Mouse (Mus musculus) heart, embryonic 16.5 days (tissue): ENCODE results near the gene Parp2. TPM values are rescaled to one million over a fixed set of nuclear protein-coding genes. Genes with fewer than 3 reads are reported as not detected.

Source experiments
- ATAC-seq: fragments of 200-750 bp; cut with Nextera tagmentation; replicated peaks from 2 replicates; pipeline ENCODE4 v1.8.0; 2017; ENCODE audit warnings: moderate number of reproducible peaks; ENCODE audit not compliant: insufficient read depth, low FRiP score; ENCODE audit errors: extremely low read depth
- H3K27ac ChIP-seq: fragments of 300-500 bp; sonication (generic); 2 replicates; pipeline ENCODE4 v1.5.1; 2014; ENCODE audit warnings: mild to moderate bottlenecking, low read length, control low read depth, moderate library complexity
- H3K27me3 ChIP-seq: fragments of 300-500 bp; sonication (generic); 2 replicates; pipeline ENCODE4 v1.6.1; 2014; ENCODE audit warnings: low read length, mixed read lengths; ENCODE audit not compliant: control insufficient read depth, insufficient read depth
- H3K36me3 ChIP-seq: fragments of 300-500 bp; sonication (generic); 2 replicates; pipeline ENCODE4 v1.6.1; 2014; ENCODE audit not compliant: control insufficient read depth, insufficient read depth
- H3K4me1 ChIP-seq: fragments of 300-500 bp; sonication (generic); 2 replicates; pipeline ENCODE4 v1.6.1; 2014; ENCODE audit warnings: low read length, mixed read lengths; ENCODE audit not compliant: control insufficient read depth, insufficient read depth
- H3K4me2 ChIP-seq: fragments of 300-500 bp; sonication (generic); 2 replicates; pipeline ENCODE4 v1.6.1; 2014; ENCODE audit warnings: low read depth, mild to moderate bottlenecking, control low read depth, low read length
- H3K4me3 ChIP-seq: fragments of 300-500 bp; sonication (generic); 2 replicates; pipeline ENCODE4 v1.5.1; 2014; ENCODE audit warnings: mild to moderate bottlenecking, control low read depth, low read length
- H3K9ac ChIP-seq: fragments of 300-500 bp; sonication (generic); 2 replicates; pipeline ENCODE4 v1.6.1; 2014; ENCODE audit warnings: low read length, control low read depth
- H3K9me3 ChIP-seq: fragments of 300-500 bp; sonication (generic); replicated peaks from 2 replicates; pipeline ENCODE4 v1.6.1; 2016; ENCODE audit warnings: low read length; ENCODE audit not compliant: control insufficient read depth
- WGBS: fragments of 180-500 bp; shearing (Covaris S2); extraction: QIAGEN DNeasy Blood & Tissue Kit; methylation state at CpG from one replicate; pipeline ENCODE4 v1.1.7; 2014; 5-methylcytosine and 5-hydroxymethylcytosine counted together
- polyA plus RNA-seq: library from polyadenylated mRNA; unstranded; fragments of >200 nt; fragmentation: Nextera tagmentation; extraction: Ambion mirVana; gene quantifications from 2 replicates; pipeline ENCODE4 v1.2.1, GENCODE M21; 2015

Parp2 gene
- polyA plus RNA-seq, 1 experiment from 2014 or later = 40.4 TPM

- WGBS = 83% methylated on average over 2 of the region's 2 CpGs
Measured at GRCm38 (mm10) chr14:50813060-50813459, 5.4 kb downstream of the Parp2 start.

GRCm38 (mm10) chr14:50823240-50823639 lies 15.6 kb downstream of the Parp2 start:
- no peak overlapping the region for H3K4me2 ChIP-seq
- H3K36me3 ChIP-seq = peaks cover 37% of the 10 kb centered on the region
- no peaks in the 10 kb centered on the region for H3K4me1 ChIP-seq
- H3K9me3 ChIP-seq = no peaks in the 10 kb centered on the region
- H3K27me3 ChIP-seq = no peaks in the 10 kb centered on the region
- H3K4me3 ChIP-seq = no peak overlapping the region
- 78% methylated on average over 2 of the region's 2 CpGs for WGBS
- no peak overlapping the region for H3K27ac ChIP-seq
- no peak for ATAC-seq
- H3K9ac ChIP-seq = no peak overlapping the region

More at GRCm38 (mm10) chr14:50813060-50813459, 5.4 kb downstream of the Parp2 start:
- Histone ChIP-seq H3K4me1 (peaks cover 3% of the 10 kb centered on the region), H3K4me2 (no peak overlapping the region), H3K9ac (no peak overlapping the region), H3K4me3 (no peak overlapping the region), H3K36me3 (peaks cover 44% of the 10 kb centered on the region), H3K27me3 (no peaks in the 10 kb centered on the region), H3K9me3 (no peaks in the 10 kb centered on the region), H3K27ac (no peak overlapping the region)
- no peak for ATAC-seq

GRCm38 (mm10) chr14:50824219-50824618 lies 16.6 kb downstream of the Parp2 start:
- H3K36me3 ChIP-seq = peaks cover 33% of the 10 kb centered on the region
- ATAC-seq = no peak

DNA sequence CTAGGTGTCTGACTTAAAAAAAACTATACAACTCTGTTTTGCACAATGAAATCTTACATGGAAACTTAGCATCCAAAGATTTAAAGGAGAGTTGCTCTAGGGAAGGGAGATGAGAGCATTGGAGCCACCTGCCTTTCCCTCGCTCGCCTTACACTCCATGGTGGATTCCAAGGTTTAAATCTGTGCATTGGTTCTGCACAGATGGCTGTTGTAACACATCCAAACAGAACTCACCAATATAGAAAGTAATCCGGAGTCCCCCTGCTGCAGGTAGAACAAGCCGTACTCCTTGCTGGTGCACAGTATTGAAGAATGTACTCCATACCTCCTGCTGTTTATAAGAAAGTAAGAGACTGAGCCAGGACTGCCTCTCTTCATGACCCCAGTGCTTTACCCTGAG lies 18.9 kb downstream of the Parp2 start:
- no peaks in the 10 kb centered on the region for H3K9me3 ChIP-seq
- no peak for ATAC-seq
- H3K27ac ChIP-seq = no peak overlapping the region
- WGBS = 86% methylated on average over 4 of the region's 4 CpGs
- peaks cover 17% of the 10 kb centered on the region for H3K36me3 ChIP-seq
- H3K4me2 ChIP-seq = no peak overlapping the region
- no peak overlapping the region for H3K9ac ChIP-seq
- H3K4me3 ChIP-seq = no peak overlapping the region
- H3K4me1 ChIP-seq = no peaks in the 10 kb centered on the region
- H3K27me3 ChIP-seq = no peaks in the 10 kb centered on the region

More at GRCm38 (mm10) chr14:50824219-50824618, 16.6 kb downstream of the Parp2 start:
- H3K27ac ChIP-seq = no peak overlapping the region
- WGBS = 85% methylated on average over 9 of the region's 9 CpGs
- no peaks in the 10 kb centered on the region for H3K9me3 ChIP-seq
- H3K4me2 ChIP-seq = no peak overlapping the region
- H3K4me1 ChIP-seq = no peaks in the 10 kb centered on the region
- no peak overlapping the region for H3K9ac ChIP-seq
- H3K4me3 ChIP-seq = no peak overlapping the region
- no peaks in the 10 kb centered on the region for H3K27me3 ChIP-seq

GRCm38 (mm10) chr14:50829878-50830277 lies 22.2 kb downstream of the Parp2 start:
- Histone ChIP-seq H3K4me3 (no peak overlapping the region), H3K9me3 (no peaks in the 10 kb centered on the region), H3K36me3 (peaks cover 11% of the 10 kb centered on the region; the same call in 1 of the 2 replicates), H3K4me2 (no peak overlapping the region), H3K27me3 (no peaks in the 10 kb centered on the region), H3K9ac (no peak overlapping the region), H3K4me1 (no peaks in the 10 kb centered on the region), H3K27ac (no peak overlapping the region)
- 80% methylated on average over 3 of the region's 3 CpGs for WGBS
- no peak for ATAC-seq

- no peaks in the 10 kb centered on the region for H3K4me1 ChIP-seq
- H3K9me3 ChIP-seq = no peaks in the 10 kb centered on the region
- H3K36me3 ChIP-seq = peaks cover 19% of the 10 kb centered on the region
- H3K4me2 ChIP-seq = no peak overlapping the region
- no peak overlapping the region for H3K27ac ChIP-seq
- ATAC-seq = no peak
- no peak overlapping the region for H3K9ac ChIP-seq
- no peak overlapping the region for H3K4me3 ChIP-seq
- WGBS = 75% methylated on average over 10 of the region's 10 CpGs
- no peaks in the 10 kb centered on the region for H3K27me3 ChIP-seq
Measured at GRCm38 (mm10) chr14:50833964-50834363, 26.3 kb downstream of the Parp2 start.

GRCm38 (mm10) chr14:50834435-50834834 lies 26.8 kb downstream of the Parp2 start:
- Histone ChIP-seq H3K27me3 (no peaks in the 10 kb centered on the region), H3K27ac (no peak overlapping the region), H3K9me3 (no peaks in the 10 kb centered on the region), H3K9ac (no peak overlapping the region), H3K36me3 (peaks cover 19% of the 10 kb centered on the region), H3K4me2 (no peak overlapping the region), H3K4me3 (no peak overlapping the region), H3K4me1 (no peaks in the 10 kb centered on the region)
- WGBS = 52% methylated on average over 2 of the region's 2 CpGs
- no peak for ATAC-seq

DNA sequence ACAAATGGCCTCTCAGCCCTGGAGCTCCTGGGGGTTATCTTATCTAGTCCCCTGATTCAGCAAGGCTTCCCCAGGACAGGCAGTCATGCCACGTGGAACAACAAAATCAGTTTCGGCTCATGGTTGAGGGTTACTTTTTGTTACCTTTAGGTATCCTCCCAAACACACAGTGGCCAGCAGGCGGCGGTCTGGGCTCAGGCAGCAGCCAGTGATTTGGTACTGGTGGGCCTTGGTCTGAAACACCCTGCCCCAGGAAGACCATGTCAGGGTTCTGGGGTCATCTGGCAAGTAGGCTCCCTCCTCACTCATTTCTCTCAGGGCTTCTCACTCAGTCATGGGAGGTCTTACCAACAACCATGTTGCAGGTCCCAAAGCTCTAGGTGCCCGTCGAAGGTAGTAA lies 29.6 kb downstream of the Parp2 start:
- Histone ChIP-seq H3K27me3 (no peaks in the 10 kb centered on the region), H3K4me2 (no peak overlapping the region), H3K9ac (no peak overlapping the region), H3K4me3 (no peak overlapping the region), H3K4me1 (no peaks in the 10 kb centered on the region), H3K36me3 (peaks cover 21% of the 10 kb centered on the region), H3K9me3 (no peaks in the 10 kb centered on the region), H3K27ac (no peak overlapping the region)
- no peak for ATAC-seq
- WGBS = 58% methylated on average over 6 of the region's 6 CpGs

DNA sequence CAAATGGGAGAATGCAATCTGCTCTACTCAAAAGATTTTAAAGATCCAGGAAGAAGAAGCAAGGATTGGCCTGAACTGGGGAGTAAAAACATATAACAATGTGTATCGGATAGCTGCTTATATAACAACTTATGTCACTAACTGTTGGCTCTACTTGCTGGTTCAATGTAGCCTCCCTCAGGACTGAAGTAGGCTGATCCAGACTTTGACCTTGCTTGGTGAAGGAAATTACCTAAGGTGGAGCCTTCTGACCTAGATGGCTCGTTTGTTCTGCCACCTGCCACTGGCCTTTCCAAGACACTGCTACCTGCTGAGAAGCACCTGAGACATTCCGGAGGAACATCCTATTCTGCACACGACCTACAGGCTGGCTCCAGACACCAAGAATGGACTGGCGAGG lies 48.1 kb downstream of the Parp2 start:
- no peaks in the 10 kb centered on the region for H3K27me3 ChIP-seq
- H3K4me2 ChIP-seq = no peak overlapping the region
- 88% methylated on average over 5 of the region's 5 CpGs for WGBS
- no peak overlapping the region for H3K27ac ChIP-seq
- no peak for ATAC-seq
- peaks cover 38% of the 10 kb centered on the region for H3K36me3 ChIP-seq
- H3K9ac ChIP-seq = no peak overlapping the region
- H3K4me1 ChIP-seq = no peaks in the 10 kb centered on the region
- no peaks in the 10 kb centered on the region; the same call in 1 of the 2 replicates for H3K9me3 ChIP-seq
- H3K4me3 ChIP-seq = no peak overlapping the region
